Mouse (Mus musculus): ENCODE data around the gene Krt75. TPM values are rescaled to one million over a fixed set of nuclear protein-coding genes. Genes with fewer than 3 reads are reported as not detected.
"Not testable (repeated sequence)": the region's sequence is repeated elsewhere in the genome, so short reads cannot be mapped to it uniquely, and the experiment has no call there.

The Krt75 gene
- total RNA-seq, 2 experiments from 2014 or later, result not detected

GRCm38 (mm10) chr15:101522556-101523232 lies 51.0 kb downstream of the Krt75 start:
- no peak for DNase-seq (ENCODE audit: low spot score)
- intact Hi-C loops (cut with DNase I), result loop anchor here (5.0 kb wide), 1 partner anchor 250 kb away; no protein-coding TSS in a partner anchor

- DNase-seq (ENCODE audit: low spot score), result peak; percentile 15
- intact Hi-C loops (cut with DNase I), result loop anchor here (1.0 to 5.0 kb wide), 4 partner anchors 179 to 545 kb away; no protein-coding TSS in a partner anchor
Measured at GRCm38 (mm10) chr15:101519792-101520191, 53.9 kb downstream of the Krt75 start.

- intact Hi-C loops (cut with DNase I); DNase-seq (ENCODE audit: low spot score): not testable (repeated sequence)
Measured at GRCm38 (mm10) chr15:101517161-101517560, 56.5 kb downstream of the Krt75 start, which contains the start of gene Gm49425. Gm49425 (minus strand) TSS chr15:101517261.

Small RNA genes within 50 kb of the gene (microRNA-seq; reads per million reads assigned to microRNA genes)
- gene Gm44393, result not detected
- gene Gm44460, result not detected

Other genes with a start within 250 kb of the Krt75 start
- gene Krt80, start 203.7 kb downstream of the Krt75 start, total RNA-seq (2021), result 1 to 10 TPM; 2.0 to 2.2 TPM
- gene Krt7, start 162.9 kb downstream of the Krt75 start, total RNA-seq (2021), result 1 to 10 TPM; 4.2 to 5.9 TPM
- gene Krt87, start 135.1 kb downstream of the Krt75 start, total RNA-seq (2021), result not detected
- gene Krt88, start 126.2 kb downstream of the Krt75 start, total RNA-seq (2021), result not detected
- not detected for gene Krt81, start 110.2 kb downstream of the Krt75 start, total RNA-seq (2021)
- gene Krt86, start 100.4 kb downstream of the Krt75 start, total RNA-seq (2021), result not detected
- not detected for gene Krt83, start 82.4 kb downstream of the Krt75 start, total RNA-seq (2021)
- not detected for gene Gm49425, start 56.6 kb downstream of the Krt75 start, total RNA-seq (2021)
- gene Krt84, start 41.1 kb downstream of the Krt75 start, total RNA-seq (2021), result not detected
- not detected for gene Krt82, start 23.2 kb downstream of the Krt75 start, total RNA-seq (2021)
- gene Krt90, start 11.0 kb downstream of the Krt75 start, total RNA-seq (2021), result not detected
- not detected for gene Gm5414, start 54.3 kb upstream of the Krt75 start, total RNA-seq (2021)
- gene Gm5478, start 73.5 kb upstream of the Krt75 start, total RNA-seq (2021), result not detected
- gene Krt6b, start 106.4 kb upstream of the Krt75 start, total RNA-seq (2021), result not detected
- not detected for gene Krt6a, start 120.4 kb upstream of the Krt75 start, total RNA-seq (2021)
- gene Krt5, start 139.0 kb upstream of the Krt75 start, total RNA-seq (2021), result not detected
- not detected for gene Krt71, start 169.2 kb upstream of the Krt75 start, total RNA-seq (2021)
- not detected for gene Krt72, start 212.6 kb upstream of the Krt75 start, total RNA-seq (2021)
- gene Krt73, start 228.4 kb upstream of the Krt75 start, total RNA-seq (2021), result not detected
- gene Krt2, start 244.3 kb upstream of the Krt75 start, total RNA-seq (2021), result not detected

All from heart, postnatal 25 days (tissue).